Mouse (Mus musculus): ENCODE data around the gene Ptpra.

DNA sequence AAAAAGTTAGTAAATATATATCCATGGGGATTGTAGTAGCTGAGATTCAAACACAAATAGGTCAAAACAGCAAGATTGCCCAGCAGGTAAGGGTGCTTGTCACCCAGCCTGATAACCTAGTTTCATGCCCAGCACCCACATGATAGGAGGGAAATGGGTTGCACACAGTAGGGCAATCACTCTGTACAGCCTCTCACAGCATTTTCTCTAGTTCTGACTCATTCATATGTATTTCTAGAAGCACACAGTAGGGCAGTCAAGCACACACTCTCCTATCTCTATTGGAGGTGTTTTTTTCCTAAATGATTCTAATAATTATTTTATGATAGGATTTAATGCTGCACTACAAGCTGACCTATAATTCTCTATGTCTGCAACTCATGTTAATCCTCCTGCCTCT, 119.8 kb downstream of the Ptpra start:
- TF ChIP-seq POLR2A (IDR thresholded peaks at IDR 0.05; ENCODE audit: insufficient read depth, low read length) (no peak), CTCF (IDR thresholded peaks at IDR 0.05; ENCODE audit: low read depth, low read length) (no peak), EP300 (IDR thresholded peaks at IDR 0.05; ENCODE audit: insufficient read depth, low read depth, low read length) (no peak)

All from ES-Bruce4 (cell line).